Mouse (Mus musculus) CD8-positive naive resting alpha-beta T cell, adult 57 days (primary cell): Measurements from ENCODE around the gene Dcun1d1. TPM values are rescaled to one million over a fixed set of nuclear protein-coding genes. Genes with fewer than 3 reads are reported as not detected.

Experiments
- total RNA-seq: library from RNA; stranded (reverse); gene quantifications from one replicate; pipeline ENCODE4 v1.2.4, GENCODE M21; 2023

The Dcun1d1 gene
- 66.1 TPM for total RNA-seq

GRCm38 (mm10) chr3:35937345-35937744, at the start of gene Dcun1d1:
Gene Dcun1d1 (minus strand): TSS chr3:35937445.

Other genes with a start within 250 kb of the Dcun1d1 start
- 245 TPM for gene Atp11b, start 183.3 kb downstream of the Dcun1d1 start, total RNA-seq
- 31.7 TPM for gene Mccc1, start 63.2 kb upstream of the Dcun1d1 start, total RNA-seq
- not detected for gene Ccdc144b, start 116.1 kb upstream of the Dcun1d1 start, total RNA-seq
- gene Acad9, start 128.5 kb upstream of the Dcun1d1 start, total RNA-seq, result 31.9 TPM
- gene D3Ertd254e, start 213.6 kb upstream of the Dcun1d1 start, total RNA-seq, result 4.5 TPM